Mouse (Mus musculus) hindbrain, embryonic 11.5 days (tissue): ENCODE data around the gene Gstp1. TPM values are rescaled to one million over a fixed set of nuclear protein-coding genes. Genes with fewer than 3 reads are reported as not detected.

ENCODE experiments used
- ATAC-seq: fragments of 200-750 bp; cut with Nextera tagmentation; 2 replicates; pipeline ENCODE4 v1.8.0; 2017; ENCODE audit warnings: mild to moderate bottlenecking, moderate TSS enrichment, moderate library complexity; ENCODE audit not compliant: low FRiP score
- DNase-seq: peaks from one replicate; pipeline ENCODE4 v3.0.0-alpha.2; 2015; ENCODE audit warnings: low spot score
- H3K27ac ChIP-seq: fragments of 300-500 bp; sonication (generic); 2 replicates; pipeline ENCODE4 v1.5.1; 2014; ENCODE audit warnings: mild to moderate bottlenecking, low read depth, low read length
- H3K27me3 ChIP-seq: fragments of 300-500 bp; sonication (generic); 2 replicates; pipeline ENCODE4 v1.6.1; 2014; ENCODE audit warnings: mild to moderate bottlenecking, low read length, moderate library complexity, mixed read lengths; ENCODE audit not compliant: control insufficient read depth, insufficient read depth
- H3K36me3 ChIP-seq: fragments of 300-500 bp; sonication (generic); 2 replicates; pipeline ENCODE4 v1.6.1; 2014; ENCODE audit warnings: mild to moderate bottlenecking, low read length, moderate library complexity, mixed read lengths; ENCODE audit not compliant: control insufficient read depth, insufficient read depth
- H3K4me1 ChIP-seq: fragments of 300-500 bp; sonication (generic); replicated peaks from 2 replicates; pipeline ENCODE4 v1.6.1; 2014; ENCODE audit warnings: low read length, mixed read lengths; ENCODE audit not compliant: control insufficient read depth, insufficient read depth
- H3K4me2 ChIP-seq: fragments of 300-500 bp; sonication (generic); replicated peaks from 2 replicates; pipeline ENCODE4 v1.6.1; 2014; ENCODE audit warnings: mild to moderate bottlenecking, low read depth, low read length
- H3K4me3 ChIP-seq: fragments of 300-500 bp; sonication (generic); 2 replicates; pipeline ENCODE4 v1.5.1; 2014; ENCODE audit warnings: low read depth, low read length
- H3K9ac ChIP-seq: fragments of 300-500 bp; sonication (generic); 2 replicates; pipeline ENCODE4 v1.6.1; 2014; ENCODE audit warnings: low read depth, low read length
- H3K9me3 ChIP-seq: fragments of 300-500 bp; sonication (generic); 2 replicates; pipeline ENCODE4 v1.6.1; 2016; ENCODE audit warnings: low read length; ENCODE audit not compliant: control insufficient read depth
- WGBS: fragments of 180-500 bp; shearing (Covaris S2); extraction: QIAGEN DNeasy Blood & Tissue Kit; methylation state at CpG from one replicate; pipeline ENCODE4 v1.1.7; 2014; 5-methylcytosine and 5-hydroxymethylcytosine counted together
- polyA plus RNA-seq: library from polyadenylated mRNA; unstranded; fragments of >200 nt; fragmentation: Nextera tagmentation; extraction: Ambion mirVana; gene quantifications from 2 replicates; pipeline ENCODE4 v1.2.1, GENCODE M21; 2014

Gene Gstp1
- polyA plus RNA-seq, 1 experiment from 2014 or later: 348 TPM

DNA sequence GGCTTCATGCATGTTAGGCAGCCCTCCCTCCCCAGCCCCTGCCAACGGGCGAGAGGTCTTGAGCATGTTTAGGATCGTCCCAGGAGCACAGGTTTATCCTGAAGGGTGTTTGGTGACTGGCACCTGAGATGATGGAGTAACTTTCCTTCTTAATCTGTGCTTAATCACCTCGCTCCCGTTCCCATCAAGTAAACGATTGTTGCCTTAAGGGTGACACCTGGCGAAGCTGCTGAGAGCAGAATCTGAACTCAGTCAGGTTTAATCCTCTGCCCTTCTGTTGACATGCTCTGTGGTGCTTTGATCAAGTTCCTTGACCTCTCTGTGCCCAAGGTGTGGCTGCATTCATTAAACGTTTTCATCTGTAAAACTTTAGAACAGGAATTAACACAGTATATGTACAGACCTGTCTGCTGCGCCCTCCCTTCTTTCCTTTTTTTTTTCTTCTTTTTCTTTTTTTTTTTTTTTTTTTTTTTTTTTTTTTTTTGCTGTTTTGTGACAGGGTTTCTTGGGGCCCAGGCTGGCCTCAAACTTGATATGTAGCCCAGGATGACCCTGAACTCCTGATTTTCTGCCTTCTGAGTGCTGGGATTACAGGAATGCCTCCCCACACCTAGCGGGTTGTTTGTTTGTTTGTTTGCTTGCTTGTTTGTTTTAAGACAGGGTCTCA lies 19.7 kb downstream of the Gstp1 start:
- ATAC-seq: no peak
- Histone ChIP-seq H3K27ac (no peak overlapping the region), H3K9me3 (no peaks in the 10 kb centered on the region), H3K4me2 (no peak overlapping the region), H3K36me3 (no peaks in the 10 kb centered on the region), H3K4me1 (no peaks in the 10 kb centered on the region), H3K27me3 (no peaks in the 10 kb centered on the region), H3K9ac (no peak overlapping the region), H3K4me3 (no peak overlapping the region)
- no peak for DNase-seq
- 70% methylated on average over 10 of the region's 10 CpGs for WGBS

DNA sequence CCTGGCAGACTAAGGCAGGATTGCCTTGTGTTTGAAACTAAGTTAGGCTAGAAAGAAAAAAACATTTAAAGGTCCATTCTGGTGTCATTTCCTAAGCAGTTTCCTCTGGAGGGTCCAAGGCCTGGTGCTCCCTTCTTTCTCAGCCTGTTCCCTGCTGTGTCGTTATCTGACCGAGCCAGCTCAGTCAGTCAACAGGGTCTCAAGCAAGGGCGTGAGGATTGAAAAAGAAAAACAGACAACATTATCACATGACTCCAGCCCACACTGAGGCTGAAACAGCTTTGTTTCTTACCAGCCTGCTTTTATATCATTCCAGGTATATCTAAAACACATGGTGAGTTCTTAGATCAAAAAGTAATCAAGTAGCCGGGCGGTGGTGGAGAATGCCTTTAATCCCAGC lies 22.1 kb downstream of the Gstp1 start:
- no peaks in the 10 kb centered on the region for H3K36me3 ChIP-seq
- WGBS: 57% methylated on average over 5 of the region's 5 CpGs
- no peak overlapping the region for H3K27ac ChIP-seq
- ATAC-seq (no peak), DNase-seq (no peak)
- H3K4me3 ChIP-seq: no peak overlapping the region
- no peak overlapping the region for H3K9ac ChIP-seq
- H3K4me1 ChIP-seq: peaks cover 3% of the 10 kb centered on the region; the same call in 1 of the 2 replicates
- H3K27me3 ChIP-seq: no peaks in the 10 kb centered on the region
- H3K9me3 ChIP-seq: no peaks in the 10 kb centered on the region
- no peak overlapping the region for H3K4me2 ChIP-seq

DNA sequence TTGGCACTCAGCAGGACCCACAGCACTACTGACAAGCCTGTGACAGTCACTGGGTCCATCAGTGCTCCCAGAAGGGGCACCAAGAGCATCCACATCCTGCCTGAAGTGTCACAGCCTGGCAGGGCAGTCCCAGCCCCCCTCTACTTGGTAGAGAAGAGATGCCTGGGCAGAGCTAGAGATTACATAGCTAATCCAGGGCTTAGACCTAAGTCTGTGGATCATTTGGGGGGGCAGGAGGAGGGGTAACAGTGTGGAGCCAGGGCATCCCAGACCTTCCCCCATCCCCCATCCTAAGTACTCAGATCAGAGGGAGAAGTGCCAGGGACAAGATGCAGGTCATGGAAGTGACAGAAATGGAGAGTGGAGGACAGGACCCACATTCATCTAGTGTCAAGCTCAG lies 23.0 kb downstream of the Gstp1 start:
- Histone ChIP-seq H3K4me3 (no peak overlapping the region), H3K4me1 (peaks cover 3% of the 10 kb centered on the region; the same call in 1 of the 2 replicates), H3K27ac (no peak overlapping the region), H3K36me3 (no peaks in the 10 kb centered on the region; the same call in 1 of the 2 replicates), H3K27me3 (no peaks in the 10 kb centered on the region), H3K4me2 (no peak overlapping the region), H3K9me3 (no peaks in the 10 kb centered on the region), H3K9ac (no peak overlapping the region)
- DNase-seq (no peak), ATAC-seq (no peak)

DNA sequence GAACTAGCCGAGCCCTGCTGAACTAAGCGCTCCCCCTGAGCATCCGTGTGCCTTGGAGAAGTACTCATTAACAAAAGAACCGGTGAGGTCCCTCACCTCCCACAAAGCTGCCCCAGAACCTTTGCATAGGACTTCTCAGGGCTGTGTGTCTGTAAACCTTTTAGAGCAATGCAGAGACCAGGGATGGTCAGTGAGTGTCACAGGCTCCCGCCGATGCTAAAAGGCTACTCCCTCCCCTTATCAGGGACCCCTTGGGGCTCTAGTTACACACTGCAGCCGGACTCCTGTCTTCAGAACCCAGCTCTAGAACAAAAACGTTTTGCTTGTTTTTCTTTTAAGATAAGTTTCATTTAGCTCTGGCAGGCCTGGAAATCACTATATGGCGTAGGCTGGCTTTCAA lies 24.7 kb downstream of the Gstp1 start:
- Histone ChIP-seq H3K36me3 (peaks cover 6% of the 10 kb centered on the region; the same call in 1 of the 2 replicates), H3K27me3 (no peaks in the 10 kb centered on the region), H3K9ac (0 out of 2 replicates have a peak overlapping the region, but pooled peaks have one; percentile 37), H3K4me3 (peak overlapping the region; percentile 61), H3K27ac (no peak overlapping the region), H3K4me1 (peaks cover 3% of the 10 kb centered on the region; the same call in 1 of the 2 replicates), H3K4me2 (peak overlapping the region; percentile 23; the same call in 1 of the 2 replicates), H3K9me3 (no peaks in the 10 kb centered on the region)
- DNase-seq (no peak), ATAC-seq (peak; percentile 41; the same call in 1 of the 2 replicates)
- 19% methylated on average over 9 of the region's 9 CpGs for whole genome bisulfite sequencing

DNA sequence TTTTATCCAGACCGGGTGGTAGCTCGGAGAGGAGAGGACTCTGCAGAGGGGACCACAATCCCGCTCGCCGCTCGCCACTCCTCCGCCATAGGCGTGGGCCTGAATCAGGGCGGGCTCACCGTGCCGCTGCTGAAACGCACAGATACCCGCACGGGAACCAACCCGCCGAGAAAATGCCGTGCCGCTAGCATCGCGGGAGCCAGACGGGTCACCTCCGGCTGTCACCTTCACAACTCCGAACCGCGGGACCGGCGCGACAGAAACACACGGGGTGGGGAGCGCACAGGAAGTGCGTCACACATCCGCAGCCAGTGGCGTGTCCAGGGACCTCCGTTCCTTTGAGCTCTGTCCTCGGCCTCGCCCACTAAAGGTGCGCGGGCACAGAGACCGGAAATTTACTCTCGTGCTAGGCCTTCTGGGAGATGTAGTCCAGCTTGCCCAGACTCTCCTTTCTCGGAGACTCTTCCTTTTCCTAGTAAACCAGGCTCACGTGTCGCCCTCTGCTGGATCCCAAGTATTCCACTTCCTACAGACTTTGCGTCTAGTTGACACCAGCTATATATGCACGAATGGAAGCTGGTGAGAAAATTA lies 25.3 kb downstream of the Gstp1 start, which contains the start of gene Ndufv1:
Gene Ndufv1 (minus strand): TSS at position 375 of the 591 bp plus-strand sequence.
- Histone ChIP-seq H3K4me3 (peak within 1 kb of the TSS; percentile 61), H3K9ac (peak within 1 kb of the TSS; percentile 63), H3K9me3 (no peaks in the 10 kb centered on the region), H3K27me3 (no peaks in the 10 kb centered on the region), H3K27ac (no peak within 1 kb of the TSS), H3K4me2 (peak within 1 kb of the TSS; percentile 56), H3K36me3 (peaks cover 6% of the 10 kb centered on the region; the same call in 1 of the 2 replicates), H3K4me1 (peaks cover 3% of the 10 kb centered on the region; the same call in 1 of the 2 replicates)
- DNase-seq (peak; percentile 98), ATAC-seq (peak; percentile 99)
- under 1% methylated on average over 45 of the region's 45 CpGs for WGBS

DNA sequence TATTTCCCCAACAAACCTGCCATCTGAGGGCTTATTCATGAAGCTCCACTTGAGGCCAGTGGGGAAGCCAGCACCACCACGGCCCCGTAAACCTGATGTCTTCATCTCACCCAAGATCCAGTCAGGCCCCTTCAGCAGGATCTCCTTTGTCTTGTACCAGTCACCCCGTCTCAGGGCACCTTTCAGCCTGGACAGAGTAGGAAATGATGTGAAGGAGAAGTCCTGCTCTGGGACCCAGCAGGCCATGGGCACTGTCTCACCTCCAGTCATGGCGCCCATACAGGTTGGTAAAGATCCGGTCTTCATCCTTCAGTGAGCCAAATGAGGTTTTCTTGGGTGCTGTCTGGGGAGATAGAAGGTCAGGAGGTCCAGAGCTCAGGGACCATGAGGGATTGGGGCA lies 26.7 kb downstream of the Gstp1 start:
- WGBS: 98% methylated on average over 5 of the region's 5 CpGs
- peaks cover 6% of the 10 kb centered on the region; the same call in 1 of the 2 replicates for H3K36me3 ChIP-seq
- H3K27me3 ChIP-seq: no peaks in the 10 kb centered on the region
- peaks cover 3% of the 10 kb centered on the region; the same call in 1 of the 2 replicates for H3K4me1 ChIP-seq
- no peak overlapping the region for H3K9ac ChIP-seq
- DNase-seq (no peak), ATAC-seq (no peak)
- no peak overlapping the region for H3K27ac ChIP-seq
- H3K4me3 ChIP-seq: no peak overlapping the region
- H3K9me3 ChIP-seq: no peaks in the 10 kb centered on the region
- no peak overlapping the region for H3K4me2 ChIP-seq

DNA sequence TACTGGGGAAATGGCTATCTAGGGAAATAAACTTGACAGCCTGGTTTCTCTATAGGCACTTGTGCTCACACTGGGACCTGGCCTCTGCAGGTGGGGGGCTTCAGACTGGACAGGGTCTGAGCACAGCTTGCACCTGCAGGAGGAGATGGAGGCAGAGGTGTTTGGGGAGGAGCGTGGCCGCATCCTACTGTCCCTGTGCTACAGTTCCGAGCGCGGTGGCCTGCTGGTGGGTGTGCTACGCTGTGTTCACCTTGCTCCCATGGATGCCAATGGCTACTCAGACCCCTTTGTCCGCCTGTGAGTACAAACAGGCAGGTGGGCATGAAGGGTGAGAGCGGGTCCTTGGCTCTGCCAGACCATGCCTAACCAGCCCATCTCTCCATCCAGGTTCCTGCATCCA lies 31.8 kb downstream of the Gstp1 start:
- 98% methylated on average over 8 of the region's 8 CpGs for WGBS
- Histone ChIP-seq H3K27ac (no peak overlapping the region), H3K36me3 (peaks cover 6% of the 10 kb centered on the region; the same call in 1 of the 2 replicates)

DNA sequence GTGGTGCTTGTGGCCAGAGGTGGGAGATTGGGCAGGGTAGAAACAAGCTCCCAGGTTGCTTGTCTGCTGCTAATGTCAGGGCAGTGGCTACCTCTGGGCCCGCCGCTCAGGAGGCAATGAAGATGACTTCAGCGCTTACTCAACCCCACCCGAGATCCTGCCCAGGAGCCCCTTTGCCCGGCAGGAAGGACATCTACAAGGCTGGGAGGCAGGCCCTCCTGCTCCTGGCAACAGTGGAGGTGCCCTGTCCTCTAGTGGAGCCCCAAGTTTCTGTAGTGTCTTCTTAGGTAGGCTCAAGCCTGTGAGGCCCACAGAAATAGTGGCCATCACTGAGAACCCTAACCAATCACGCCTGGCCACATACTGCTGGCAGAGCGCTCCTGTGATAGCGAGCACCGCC lies 32.7 kb downstream of the Gstp1 start:
- ATAC-seq (no peak), DNase-seq (no peak)
- Histone ChIP-seq H3K27me3 (no peaks in the 10 kb centered on the region), H3K9me3 (no peaks in the 10 kb centered on the region), H3K4me2 (no peak overlapping the region), H3K36me3 (peaks cover 6% of the 10 kb centered on the region; the same call in 1 of the 2 replicates), H3K9ac (no peak overlapping the region), H3K27ac (no peak overlapping the region), H3K4me3 (no peak overlapping the region), H3K4me1 (peaks cover 3% of the 10 kb centered on the region)
- 93% methylated on average over 9 of the region's 9 CpGs for WGBS

More for the DNA sequence above, 31.8 kb downstream of the Gstp1 start:
- peaks cover 3% of the 10 kb centered on the region for H3K4me1 ChIP-seq
- H3K4me3 ChIP-seq: no peak overlapping the region
- no peaks in the 10 kb centered on the region for H3K9me3 ChIP-seq
- ATAC-seq: no peak
- no peak overlapping the region for H3K9ac ChIP-seq
- DNase-seq: no peak
- H3K27me3 ChIP-seq: no peaks in the 10 kb centered on the region
- H3K4me2 ChIP-seq: no peak overlapping the region
